Mouse (Mus musculus) spleen, adult 2 months (tissue): Measurements from ENCODE around the gene Il4ra.

Experiments
- CTCF ChIP-seq: fragments of 200-500 bp; IDR thresholded peaks from 2 replicates; pipeline ENCODE4 v1.5.1; 2011; ENCODE audit warnings: mild to moderate bottlenecking, inconsistent platforms; ENCODE audit not compliant: insufficient read depth, insufficient read length, insufficient replicate concordance; ENCODE audit errors: extremely low read depth
- POLR2A ChIP-seq: fragments of 200-500 bp; IDR thresholded peaks from 2 replicates; pipeline ENCODE4 v1.6.1; 2011; ENCODE audit warnings: low read depth, low read length, inconsistent platforms

- TF ChIP-seq POLR2A (no peak), CTCF (no peak)
Observed at GRCm38 (mm10) chr7:125620077-125620476, 68.2 kb downstream of the Il4ra start.
